In the genomic region with DNA sequence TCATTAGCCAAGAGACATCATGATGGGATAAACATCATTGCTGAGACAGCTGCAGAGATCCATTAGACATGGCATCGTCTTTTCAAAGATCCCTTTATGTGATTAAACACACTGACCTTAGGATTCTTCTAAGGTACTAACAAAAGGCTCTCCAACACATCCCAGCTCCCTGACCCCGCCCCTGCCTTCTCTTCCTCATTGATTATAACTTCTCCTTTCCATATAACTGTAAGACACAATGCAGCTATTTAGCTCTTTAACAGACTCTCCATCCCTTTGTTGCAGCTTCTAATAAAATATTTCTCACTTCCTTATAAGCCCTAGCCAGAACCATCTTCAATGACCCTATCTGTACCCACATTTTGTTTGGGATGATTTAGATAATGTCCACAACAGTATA, we compare ENCODE assay signal across 22 mouse cellular contexts. TPM values are rescaled to one million over a fixed set of nuclear protein-coding genes. Genes with fewer than 3 reads are reported as not detected.
A peak's percentile ranks its signal among the peaks of the same experiment; 100 is the strongest.
DNase-seq lines count a peak whose midpoint lies in the region; ATAC-seq lines count a peak whose summit lies in the region.
"Had no signal": no experiment of that assay in that cellular context is flagged by ENCODE, and none has a peak within 500 bp of the region (broad histone marks: within the 10 kb centered on the region; RNA-seq: fewer than 3 reads in every experiment).

No protein-coding gene starts in this region.

- H3K4me3 ChIP-seq in heart, embryonic 12.5 days, result no peak overlapping the region
- H3K4me3 ChIP-seq: forebrain, embryonic 10.5 days; forebrain, embryonic 13.5 days; heart, embryonic 15.5 days had no signal

- H3K36me3 ChIP-seq in heart, embryonic 12.5 days, result no peaks in the 10 kb centered on the region
- H3K36me3 ChIP-seq: forebrain, embryonic 10.5 days; G1E; heart, embryonic 15.5 days had no signal

- H3K9me3 ChIP-seq in heart, embryonic 12.5 days (replicated peaks), result no peaks in the 10 kb centered on the region; the same call in 1 of the 2 replicates
- H3K9me3 ChIP-seq: forebrain, embryonic 10.5 days; forebrain, embryonic 13.5 days; G1E; heart, embryonic 15.5 days had no signal

- H3K9ac ChIP-seq in heart, embryonic 12.5 days, result no peak overlapping the region
- H3K9ac ChIP-seq: forebrain, embryonic 13.5 days; heart, embryonic 15.5 days; hindbrain, embryonic 14.5 days had no signal

- 65% methylated on average over 2 of the region's 2 CpGs for WGBS in heart, embryonic 12.5 days

- H3K27ac ChIP-seq in heart, embryonic 12.5 days (ENCODE audit: poor library complexity, severe bottlenecking), result no peak overlapping the region
- H3K27ac ChIP-seq: forebrain, embryonic 10.5 days; forebrain, embryonic 13.5 days; heart, embryonic 15.5 days; hindbrain, embryonic 14.5 days had no signal

- DNase-seq in heart, adult 11 months, result peak; percentile 80
- no peak for DNase-seq in embryo, embryonic 9.5 days (ENCODE audit: extremely low spot score)
- DNase-seq in urinary bladder, postnatal 14 days (ENCODE audit: low spot score), result no peak
- DNase-seq: B cell, adult 2 months; cerebellum, adult 11 months; cerebellum, adult 2 months; cerebellum, adult 9-11 months; cerebellum, postnatal 25 days; embryo, embryonic 11 days; heart, postnatal 36 days had no signal

- no peaks in the 10 kb centered on the region for H3K27me3 ChIP-seq in heart, embryonic 12.5 days (replicated peaks)
- H3K27me3 ChIP-seq: CH12.LX; forebrain, embryonic 13.5 days; heart, embryonic 15.5 days had no signal

- no peak for ATAC-seq in heart, embryonic 12.5 days (ENCODE audit: insufficient number of reproducible peaks, low FRiP score)
- ATAC-seq in common myeloid progenitor, adult 5-6 weeks (replicated peaks; ENCODE audit: low read depth, poor library complexity, severe bottlenecking), result peak; percentile 54
- peak; percentile 82 for ATAC-seq in megakaryocyte, adult 5-6 weeks (ENCODE audit: poor library complexity, severe bottlenecking)
- 0 out of 2 replicates have a peak, but pooled peaks have one; percentile 41 for ATAC-seq in neutrophil, adult 5-6 weeks (ENCODE audit: extremely low read depth, insufficient number of reproducible peaks, low FRiP score, poor library complexity, severe bottlenecking)
- ATAC-seq: forebrain, embryonic 13.5 days; forebrain, embryonic 16.5 days had no signal

- H3K4me2 ChIP-seq in heart, embryonic 12.5 days, result no peak overlapping the region
- H3K4me2 ChIP-seq: forebrain, embryonic 13.5 days; heart, embryonic 11.5 days; heart, embryonic 15.5 days; hindbrain, embryonic 14.5 days had no signal

- H3K4me1 ChIP-seq in heart, embryonic 12.5 days (replicated peaks), result no peaks in the 10 kb centered on the region
- H3K4me1 ChIP-seq: forebrain, embryonic 10.5 days; forebrain, embryonic 13.5 days; heart, embryonic 15.5 days had no signal

RNA-seq across cellular contexts. Expression of a gene that starts 24.7 kb away (rescaled TPM):
- 0.77 and 1.1 TPM in 2 replicates for polyA plus RNA-seq in heart, embryonic 12.5 days (2016; fragmentation: Nextera tagmentation; extraction: Ambion mirVana)
- total RNA-seq in common myeloid progenitor, adult 5-6 weeks (2017), result 0.92 and 1.6 TPM in 2 replicates
- 7.0 and 9.5 TPM in 2 replicates for total RNA-seq in megakaryocyte, adult 5-6 weeks (2015)
- total RNA-seq in megakaryocyte, adult 5-6 weeks (2017), result 16.8 and 17.1 TPM in 2 replicates
- total RNA-seq in neutrophil, adult 5-6 weeks (2017), result 0.12 and 0.81 TPM in 2 replicates
- polyA plus RNA-seq: G1E had no signal
